Mouse (Mus musculus) gastrocnemius, postnatal 36 days (tissue): ENCODE results near the gene Cdc45. TPM values are rescaled to one million over a fixed set of nuclear protein-coding genes. Genes with fewer than 3 reads are reported as not detected.

Experiments
- DNase-seq, 2 experiments: peaks; one replicate each; pipeline ENCODE4 v3.0.0; 2022
- intact Hi-C: fragments of 180-260 bp; cut with DNase I; formaldehyde crosslinking; loops from one replicate; pipeline ENCODE4 v1.15.1; 2025
- total RNA-seq, 2 experiments: library from RNA; stranded (reverse); gene quantifications; 2 replicates each; pipeline ENCODE4 v1.2.3; 2021

The Cdc45 gene
- total RNA-seq, 2 experiments from 2014 or later: 1.6 to 2.1 TPM

- intact Hi-C loops: no loop called here
- DNase-seq: peak in 1 of 2 experiments; percentile 21
These were observed 65.3 kb downstream of the Cdc45 start for GRCm38 (mm10) chr16:18746268-18747122.

- intact Hi-C loops: no loop called here
- DNase-seq: no peak
These were observed 73.5 kb downstream of the Cdc45 start for GRCm38 (mm10) chr16:18738303-18738702.

DNA sequence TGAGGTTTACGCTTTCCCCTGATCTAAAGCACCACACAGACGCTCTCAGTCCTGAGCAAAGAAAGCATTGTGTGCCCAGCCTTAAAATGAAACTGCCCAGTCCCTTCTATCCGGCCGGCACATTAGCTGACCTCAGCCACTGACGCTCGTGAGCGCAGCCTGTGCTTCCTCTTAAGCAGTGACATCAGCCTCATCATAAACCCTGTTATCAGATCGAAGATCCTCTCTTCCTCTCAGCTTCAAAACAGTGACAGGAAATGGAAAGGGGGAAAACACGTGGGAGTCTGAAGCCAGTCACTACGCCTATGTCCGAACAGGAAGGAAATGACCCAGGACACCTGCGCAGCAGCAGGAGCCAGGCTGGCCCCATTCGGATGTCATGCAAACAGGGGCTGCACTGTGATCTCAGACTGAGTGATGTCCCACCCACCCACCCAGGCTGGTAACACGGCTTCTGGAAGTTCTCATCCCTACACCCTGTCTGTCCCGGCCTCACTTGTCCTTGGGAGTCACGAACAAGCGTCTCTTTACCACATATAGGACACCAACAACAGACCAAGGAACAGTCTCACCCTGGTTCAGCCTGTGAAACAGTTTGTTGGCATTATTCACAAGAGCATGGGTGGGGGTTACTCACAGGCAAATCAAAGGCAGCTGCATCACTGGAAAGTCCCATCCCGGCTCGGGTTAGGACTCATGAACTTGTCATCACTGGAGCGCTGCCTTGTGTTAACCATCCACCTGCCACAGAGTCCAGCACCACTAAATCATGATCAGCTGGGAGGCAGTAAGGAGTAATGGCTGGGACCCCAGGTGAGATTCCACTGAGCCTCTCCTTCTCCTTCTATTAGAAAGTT is 78.5 kb downstream of the Cdc45 start:
- no peak for DNase-seq
- intact Hi-C loops: no loop called here

- intact Hi-C loops: no loop called here
- no peak for DNase-seq
These were observed 81.1 kb downstream of the Cdc45 start for GRCm38 (mm10) chr16:18730640-18731039.

Other genes starting within 250 kb of the Cdc45 start
- gene Tbx1, start 221.3 kb downstream of the Cdc45 start, total RNA-seq: 10 to 100 TPM in 1 of 2 experiments, 1 to 10 TPM in 1; 8.7 to 11.1 TPM
- not detected for gene Gp1bb, start 189.6 kb downstream of the Cdc45 start, total RNA-seq
- gene Gm49601, start 185.6 kb downstream of the Cdc45 start, total RNA-seq: 1 to 10 TPM in 1 of 2 experiments, under 1 TPM in 1; 0.94 to 1.5 TPM
- gene Sept5, start 182.0 kb downstream of the Cdc45 start, total RNA-seq: 1 to 10 TPM; 2.7 TPM
- gene Cldn5, start 35.1 kb downstream of the Cdc45 start, total RNA-seq: 10 to 100 TPM in 1 of 2 experiments, 1 to 10 TPM in 1; 9.5 to 13.5 TPM
- 10 to 100 TPM; 40.3 to 46.4 TPM for gene Ufd1, start 208 bp downstream of the Cdc45 start, total RNA-seq
- 10 to 100 TPM; 14.4 to 17.6 TPM for gene 2510002D24Rik, start 24.6 kb upstream of the Cdc45 start, total RNA-seq
- gene Gm28539, start 24.6 kb upstream of the Cdc45 start, total RNA-seq: 1 to 10 TPM in 1 of 2 experiments, not detected in 1; 1.7 TPM
- 10 to 100 TPM; 42.7 to 43.1 TPM for gene Mrpl40, start 64.9 kb upstream of the Cdc45 start, total RNA-seq
- gene Hira, start 65.0 kb upstream of the Cdc45 start, total RNA-seq: 10 to 100 TPM; 21.4 to 23.0 TPM